Mouse (Mus musculus) bone marrow, adult 2 months (tissue): ENCODE data around the gene Trim16.

ENCODE experiments used
- CTCF ChIP-seq: fragments of 200-500 bp; IDR thresholded peaks from 2 replicates; pipeline ENCODE4 v1.5.1; 2011; ENCODE audit warnings: low read length, control low read depth; ENCODE audit not compliant: control insufficient read depth, insufficient read depth
- POLR2A ChIP-seq: fragments of 200-500 bp; IDR thresholded peaks from 2 replicates; pipeline ENCODE4 v1.6.1; 2011; ENCODE audit warnings: low read depth, mild to moderate bottlenecking, control low read depth, low read length, borderline replicate concordance; ENCODE audit not compliant: control insufficient read depth

DNA sequence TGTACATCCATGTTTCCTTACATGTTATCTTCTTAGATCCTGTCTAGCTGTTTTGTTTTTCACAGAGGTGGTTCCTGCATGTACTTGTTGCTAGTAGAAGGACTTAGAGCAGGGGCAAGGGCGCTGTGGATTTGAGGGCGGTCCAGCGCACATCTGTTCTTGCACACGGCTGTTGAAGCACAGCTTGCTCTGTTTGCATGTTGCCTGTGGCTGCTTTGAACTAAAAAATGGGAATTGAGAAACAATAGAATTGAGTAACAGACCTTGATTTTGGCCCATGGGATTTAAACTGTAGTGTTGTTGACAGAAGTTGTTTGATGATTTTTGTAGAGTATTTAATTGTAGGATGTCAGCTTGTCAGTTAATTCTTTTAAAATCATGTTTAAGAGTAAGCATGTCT is 70.8 kb downstream of the Trim16 start:
- no peak for TF ChIP-seq CTCF
- TF ChIP-seq POLR2A = no peak
